Mouse (Mus musculus) kidney, adult 18-20 months (tissue): ENCODE measurements around the gene Cdh16.
"Not testable (repeated sequence)": the region's sequence is repeated elsewhere in the genome, so short reads cannot be mapped to it uniquely, and the experiment has no call there.

Source experiments
- DNase-seq: peaks from one replicate; pipeline ENCODE4 v3.0.0; 2021

Cdh16 gene

GRCm38 (mm10) chr8:104610185-104610766 lies 13.9 kb downstream of the Cdh16 start:
- DNase-seq: no peak

GRCm38 (mm10) chr8:104609222-104609621 lies 15.0 kb downstream of the Cdh16 start:
- no peak for DNase-seq

- DNase-seq: no peak
Measured at GRCm38 (mm10) chr8:104607944-104608343, 16.3 kb downstream of the Cdh16 start.

- no peak for DNase-seq
Measured at GRCm38 (mm10) chr8:104606329-104606728, 17.9 kb downstream of the Cdh16 start.

GRCm38 (mm10) chr8:104603245-104603593 lies 21.0 kb downstream of the Cdh16 start:
- DNase-seq: no peak

- DNase-seq: peak; percentile 90
Measured at GRCm38 (mm10) chr8:104602468-104603244, 21.5 kb downstream of the Cdh16 start.

GRCm38 (mm10) chr8:104601941-104602371 lies 22.2 kb downstream of the Cdh16 start:
- DNase-seq: peak; percentile 47

- DNase-seq: no peak
Measured at GRCm38 (mm10) chr8:104601386-104601785, 22.8 kb downstream of the Cdh16 start.

- peak; percentile 70 for DNase-seq
Measured at GRCm38 (mm10) chr8:104598496-104598895, 25.7 kb downstream of the Cdh16 start.

GRCm38 (mm10) chr8:104597656-104598055 lies 26.5 kb downstream of the Cdh16 start:
- peak; percentile 56 for DNase-seq

GRCm38 (mm10) chr8:104595773-104596536 lies 28.2 kb downstream of the Cdh16 start:
- peak; percentile 46 for DNase-seq

GRCm38 (mm10) chr8:104594611-104595362 lies 29.4 kb downstream of the Cdh16 start:
- DNase-seq: no peak

GRCm38 (mm10) chr8:104593536-104594325 lies 30.5 kb downstream of the Cdh16 start:
- no peak for DNase-seq

GRCm38 (mm10) chr8:104592566-104592965 lies 31.6 kb downstream of the Cdh16 start:
- no peak for DNase-seq

- DNase-seq: no peak
Measured at GRCm38 (mm10) chr8:104591856-104592255, 32.3 kb downstream of the Cdh16 start.

GRCm38 (mm10) chr8:104591133-104591834 lies 32.9 kb downstream of the Cdh16 start, which contains the start of gene Pdp2:
Gene Pdp2 (plus strand): TSS chr8:104591451.
- peak; percentile 95 for DNase-seq

GRCm38 (mm10) chr8:104590284-104590683 lies 33.9 kb downstream of the Cdh16 start:
- DNase-seq: no peak

GRCm38 (mm10) chr8:104584522-104584921 lies 39.7 kb downstream of the Cdh16 start:
- DNase-seq: no peak

GRCm38 (mm10) chr8:104577606-104578005 lies 46.6 kb downstream of the Cdh16 start:
- not testable (repeated sequence) for DNase-seq

- DNase-seq: no peak
Measured at GRCm38 (mm10) chr8:104576820-104577219, 47.4 kb downstream of the Cdh16 start.
